Mouse (Mus musculus) CD8-positive naive resting alpha-beta T cell, adult 57 days (primary cell): ENCODE measurements around the gene Sap30. TPM values are rescaled to one million over a fixed set of nuclear protein-coding genes. Genes with fewer than 3 reads are reported as not detected.

Source experiments
- total RNA-seq: library from RNA; stranded (reverse); gene quantifications from one replicate; pipeline ENCODE4 v1.2.4, GENCODE M21; 2023

Sap30 gene
- total RNA-seq, result 7.1 TPM

DNA sequence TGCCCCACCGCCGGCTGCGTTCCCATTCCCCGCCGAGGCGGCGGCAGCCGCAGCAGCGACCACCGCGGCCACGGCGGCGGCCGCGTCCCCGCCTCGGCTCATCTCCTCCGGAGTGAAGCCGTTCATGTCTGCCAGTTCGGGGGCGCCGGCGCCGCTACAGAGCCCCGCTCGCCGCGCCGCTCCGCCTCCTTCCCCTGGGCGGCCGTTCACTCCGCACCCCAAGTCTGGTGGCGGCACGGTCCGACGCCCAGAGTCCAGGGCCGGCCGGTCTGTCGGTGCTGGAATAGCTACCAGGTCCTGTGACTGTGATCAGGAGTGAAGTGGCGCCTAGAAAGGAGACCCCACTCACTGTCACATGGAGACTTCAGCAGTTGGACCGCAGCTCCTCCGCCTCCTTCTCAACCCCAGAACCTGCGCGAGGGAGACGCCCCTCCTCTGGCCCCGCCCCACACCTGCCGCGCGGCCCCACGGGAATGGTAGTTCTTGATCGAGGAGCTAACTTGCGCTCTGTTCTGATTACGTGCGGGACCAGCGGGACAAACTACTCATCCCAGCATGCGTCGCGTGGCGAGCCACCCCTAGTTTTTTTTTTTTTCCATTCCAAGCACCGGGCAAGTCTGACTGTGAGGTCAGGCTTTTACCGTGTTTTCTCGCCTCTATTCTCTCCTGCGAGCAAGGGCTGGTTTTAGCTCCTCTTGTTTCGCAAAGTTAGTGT lies at the start of gene Sap30:
Gene Sap30, minus strand, starts transcription at position 420 of the 715 bp plus-strand sequence.

DNA sequence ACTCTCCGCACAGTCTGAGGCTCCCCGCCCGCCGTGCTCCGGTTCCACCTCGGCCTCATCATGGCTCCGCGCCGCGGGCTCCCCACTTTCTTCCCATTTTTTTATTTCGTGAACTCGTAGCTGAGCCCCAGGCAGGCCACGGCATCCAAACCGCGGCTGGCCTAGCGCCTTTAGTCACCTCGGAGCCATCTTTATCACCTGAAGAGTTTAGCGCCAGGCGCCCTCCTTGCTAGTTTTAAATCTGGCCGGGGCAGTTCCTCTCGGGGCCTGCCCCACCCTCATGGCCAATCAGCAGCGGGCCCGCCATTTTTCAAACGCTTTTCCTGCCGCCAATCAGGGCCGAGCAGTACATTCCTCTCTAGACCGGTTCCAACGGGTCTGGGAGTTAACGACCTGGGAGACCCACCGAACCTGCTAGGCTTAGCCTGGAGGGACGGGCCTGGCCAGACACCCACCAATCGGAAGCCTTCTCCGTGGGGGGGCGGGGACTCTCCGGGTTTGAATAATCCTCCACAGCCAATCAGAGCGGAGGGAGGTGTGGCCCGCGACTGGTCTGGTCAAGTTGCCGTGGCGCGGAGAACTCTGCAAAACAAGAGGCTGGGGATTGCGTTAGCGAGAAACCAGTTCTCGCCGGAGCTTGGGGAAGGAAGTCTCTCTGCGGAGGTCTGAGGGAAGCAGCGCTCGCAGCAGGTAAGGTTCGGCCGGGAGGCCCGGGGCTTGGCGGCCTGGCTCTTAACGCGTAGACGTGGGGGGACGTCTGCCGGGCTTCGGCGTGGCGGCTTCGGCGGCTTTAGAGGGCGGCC lies 23.9 kb upstream of the Sap30 start, which contains the start of gene Hmgb2:
Gene Hmgb2, plus strand, starts transcription at position 592 of the 803 bp plus-strand sequence.

GRCm38 (mm10) chr8:57455765-57456164 lies 31.9 kb downstream of the Sap30 start, which contains the start of gene Scrg1:
Gene Scrg1 (plus strand): TSS chr8:57455923.

Other genes starting within 250 kb of the Sap30 start
- not detected for gene Hand2, start 166.9 kb downstream of the Sap30 start, total RNA-seq
- not detected for gene Scrg1, start 31.9 kb downstream of the Sap30 start, total RNA-seq
- 186 TPM for gene Hmgb2, start 24.0 kb upstream of the Sap30 start, total RNA-seq
- 32.4 TPM for gene Galnt7, start 165.2 kb upstream of the Sap30 start, total RNA-seq